Mouse (Mus musculus) G1E (cell line): ENCODE measurements around the gene Auts2. TPM values are rescaled to one million over a fixed set of nuclear protein-coding genes. Genes with fewer than 3 reads are reported as not detected.

Experiments used
- ATAC-seq: 2 replicates; pipeline ENCODE4 v1.8.0; 2016; ENCODE audit warnings: mild to moderate bottlenecking; ENCODE audit not compliant: insufficient number of reproducible peaks, poor library complexity, low FRiP score, severe bottlenecking; ENCODE audit errors: extremely low read depth
- DNase-seq: peaks from one replicate; pipeline ENCODE4 v3.0.0; 2012; ENCODE audit warnings: low spot score
- H3K27me3 ChIP-seq: 2 replicates; pipeline ENCODE4 v1.6.1; 2012; ENCODE audit warnings: mild to moderate bottlenecking, low read length, inconsistent platforms; ENCODE audit not compliant: insufficient read depth
- H3K36me3 ChIP-seq: replicated peaks from 2 replicates; pipeline ENCODE3; 2012; ENCODE audit warnings: mild to moderate bottlenecking, inconsistent platforms
- H3K4me1 ChIP-seq: 2 replicates; pipeline ENCODE4 v1.6.1; 2012; ENCODE audit warnings: low read depth, low read length, inconsistent platforms, mixed read lengths; ENCODE audit not compliant: insufficient read depth
- H3K4me3 ChIP-seq: 2 replicates; pipeline ENCODE4 v1.5.1; 2012; ENCODE audit warnings: low read depth, mild to moderate bottlenecking, inconsistent platforms, low read length, moderate library complexity, mixed read lengths
- H3K9me3 ChIP-seq: replicated peaks from 2 replicates; pipeline ENCODE4 v1.6.1; 2012; ENCODE audit warnings: inconsistent platforms
- CTCF ChIP-seq: IDR thresholded peaks from 2 replicates; pipeline ENCODE4 v1.5.1; 2012; ENCODE audit warnings: low read depth, low read length, inconsistent platforms, mixed read lengths
- GATA1 ChIP-seq: IDR thresholded peaks from 2 replicates; pipeline ENCODE4 v1.6.1; 2012; ENCODE audit warnings: borderline replicate concordance, low read length, inconsistent platforms, mixed read lengths
- GATA2 ChIP-seq: IDR thresholded peaks from 2 replicates; pipeline ENCODE4 v1.6.1; 2012; ENCODE audit warnings: low read depth, low read length, inconsistent platforms, borderline replicate concordance
- POLR2AphosphoS5 ChIP-seq: IDR thresholded peaks from 2 replicates; pipeline ENCODE4 v1.6.1; 2012; ENCODE audit warnings: low read depth, low read length, inconsistent platforms; ENCODE audit not compliant: insufficient replicate concordance
- TAL1 ChIP-seq: conservative IDR thresholded peaks from 2 replicates; pipeline ENCODE4 v1.6.1; 2012; ENCODE audit warnings: low read depth, low read length, inconsistent platforms, mixed read lengths
- polyA plus RNA-seq: library from polyadenylated mRNA; stranded (reverse); fragments of >175 nt; gene quantifications from 2 replicates; pipeline ENCODE4 v1.2.3, GENCODE M21; 2012
- total RNA-seq, 2 experiments: library from RNA; stranded (forward) in 1 of 2; stranded (reverse) in 1 of 2; fragments of 200-1000 nt in 1 of 2; fragments of >200 nt in 1 of 2; fragmentation: Nextera tagmentation in 1 of 2; gene quantifications; 2 replicates each; pipeline ENCODE4 v1.2.3; 2014 to 2017

Gene Auts2
- total and polyA plus RNA-seq, 3 experiments: 0.09 to 1.3 (median 0.90) TPM

DNA sequence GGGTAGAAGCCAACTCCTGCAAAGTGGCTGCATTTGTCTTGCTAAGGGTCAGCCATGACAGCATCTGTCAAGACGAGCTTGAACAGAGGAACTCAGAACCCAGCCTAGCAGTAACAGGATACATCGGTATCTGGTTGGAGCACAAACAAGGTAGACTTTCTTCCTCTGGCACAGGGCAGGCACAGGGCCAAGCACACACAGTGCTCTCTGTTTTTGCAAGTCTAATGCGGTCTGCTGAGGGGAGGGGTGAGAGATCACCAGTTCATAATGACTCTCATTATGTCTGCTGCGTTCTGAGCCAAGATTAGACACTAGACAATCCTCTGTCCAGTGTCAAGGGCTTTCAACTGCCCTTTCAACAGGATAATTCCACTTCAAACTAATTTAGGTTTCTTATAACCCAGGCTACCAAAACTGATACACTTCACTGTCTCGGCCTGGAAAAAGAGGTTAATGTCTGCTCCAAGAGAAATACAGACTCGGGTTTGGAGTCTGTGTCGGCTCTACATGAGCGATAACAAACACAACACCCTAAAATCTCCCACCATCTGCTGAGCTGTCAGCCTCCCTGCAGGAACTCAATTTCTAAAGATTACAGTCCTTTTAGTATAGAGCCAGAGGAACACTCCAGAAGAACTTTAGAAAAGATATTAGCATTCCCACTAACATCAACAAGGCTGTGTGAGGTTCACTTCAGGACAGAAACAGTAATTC is 313.3 kb downstream of the Auts2 start:
- TF ChIP-seq POLR2AphosphoS5 (no peak), GATA2 (no peak), GATA1 (no peak), CTCF (no peak), TAL1 (no peak)
- Histone ChIP-seq H3K36me3 (no peaks in the 10 kb centered on the region), H3K9me3 (no peaks in the 10 kb centered on the region; the same call in 1 of the 2 replicates), H3K4me3 (no peak overlapping the region), H3K27me3 (no peaks in the 10 kb centered on the region), H3K4me1 (peaks cover 12% of the 10 kb centered on the region; the same call in 1 of the 2 replicates)
- ATAC-seq (no peak), DNase-seq (no peak)

GRCm38 (mm10) chr5:132229023-132229422 is 314.1 kb downstream of the Auts2 start:
- DNase-seq (no peak), ATAC-seq (no peak)
- H3K36me3 ChIP-seq: no peaks in the 10 kb centered on the region
- H3K4me3 ChIP-seq: no peak overlapping the region
- H3K4me1 ChIP-seq: peaks cover 12% of the 10 kb centered on the region; the same call in 1 of the 2 replicates
- no peak for TF ChIP-seq GATA1
- TF ChIP-seq GATA2: no peak
- no peak for TF ChIP-seq TAL1
- TF ChIP-seq CTCF: no peak
- TF ChIP-seq POLR2AphosphoS5: no peak
- no peaks in the 10 kb centered on the region; the same call in 1 of the 2 replicates for H3K9me3 ChIP-seq
- H3K27me3 ChIP-seq: no peaks in the 10 kb centered on the region

DNA sequence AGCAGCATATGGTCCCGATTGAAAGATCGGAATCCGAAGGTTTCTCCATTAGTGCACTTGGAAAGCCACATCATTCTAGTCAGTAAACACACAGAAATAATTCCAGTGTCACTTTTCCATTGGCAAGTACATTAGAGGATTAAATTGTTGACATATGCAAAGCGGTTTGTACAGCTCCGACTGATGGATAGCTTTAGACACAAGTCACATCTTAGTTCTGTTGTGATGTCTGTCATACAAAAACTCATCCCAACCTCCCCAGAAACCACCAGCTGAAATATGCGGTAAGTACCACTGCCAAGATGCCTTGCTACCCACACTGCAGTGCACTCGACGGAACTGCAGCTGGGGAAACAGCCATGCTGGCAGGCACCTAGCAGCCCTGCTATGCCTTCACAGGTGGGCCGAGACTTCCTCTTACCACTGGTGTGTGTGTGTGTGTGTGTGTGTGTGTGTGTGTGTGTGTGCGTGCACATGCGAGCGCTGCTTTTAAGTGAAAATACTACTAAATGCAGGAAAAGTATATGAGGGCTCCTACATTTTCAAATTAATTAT is 322.7 kb downstream of the Auts2 start:
- TF ChIP-seq TAL1: no peak
- DNase-seq (no peak), ATAC-seq (no peak)
- Histone ChIP-seq H3K27me3 (no peaks in the 10 kb centered on the region), H3K36me3 (no peaks in the 10 kb centered on the region), H3K9me3 (peaks cover 2% of the 10 kb centered on the region), H3K4me3 (no peak overlapping the region), H3K4me1 (peaks cover 3% of the 10 kb centered on the region; the same call in 1 of the 2 replicates)

DNA sequence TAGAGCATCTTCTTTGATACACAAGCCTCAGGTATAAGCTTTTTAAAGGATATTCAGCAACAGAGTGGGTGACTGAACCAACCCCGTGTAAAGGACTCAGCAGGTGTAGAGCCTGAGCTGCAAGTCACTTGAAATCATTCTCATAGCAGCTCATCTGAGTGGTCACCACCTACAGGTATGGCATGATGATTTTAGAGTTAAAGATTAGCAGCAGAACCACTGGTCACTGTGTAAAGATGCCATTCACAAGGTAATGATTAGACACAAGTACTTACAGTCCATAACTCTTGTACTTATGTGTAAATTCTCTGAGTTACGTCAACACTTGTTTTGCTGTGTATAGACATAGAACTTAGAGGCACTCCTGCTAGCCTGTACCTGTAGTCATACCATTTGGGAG is 327.0 kb downstream of the Auts2 start:
- Histone ChIP-seq H3K4me3 (no peak overlapping the region), H3K36me3 (no peaks in the 10 kb centered on the region), H3K9me3 (peaks cover 2% of the 10 kb centered on the region), H3K4me1 (no peaks in the 10 kb centered on the region; the same call in 1 of the 2 replicates), H3K27me3 (no peaks in the 10 kb centered on the region)
- DNase-seq: no peak
- ATAC-seq: no peak
- TF ChIP-seq POLR2AphosphoS5 (no peak), GATA1 (no peak), CTCF (no peak), GATA2 (no peak), TAL1 (no peak)

DNA sequence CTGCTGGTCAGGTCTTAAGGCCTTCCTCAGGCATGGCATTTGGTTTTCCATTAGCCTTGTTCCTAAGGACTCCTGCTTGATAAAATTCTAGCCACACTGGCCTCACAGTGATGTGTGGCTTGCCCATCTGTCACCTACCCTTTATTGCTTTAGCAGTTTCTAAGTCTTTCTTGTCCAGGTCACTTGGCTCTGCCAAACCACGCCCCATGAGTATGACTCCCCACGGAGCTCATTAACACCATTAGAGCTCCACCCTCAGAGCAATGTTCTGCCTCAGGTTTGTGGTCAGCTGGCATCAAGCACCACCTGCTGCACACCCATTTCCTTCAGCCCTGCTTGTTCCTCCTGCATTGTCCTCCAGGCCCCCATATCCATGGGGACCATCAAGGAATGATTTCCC is 330.7 kb downstream of the Auts2 start:
- TF ChIP-seq GATA1: no peak
- no peak for TF ChIP-seq CTCF
- no peak for TF ChIP-seq GATA2
- TF ChIP-seq POLR2AphosphoS5: no peak
- no peak for TF ChIP-seq TAL1
- no peak overlapping the region for H3K4me3 ChIP-seq
- H3K9me3 ChIP-seq: no peaks in the 10 kb centered on the region
- no peaks in the 10 kb centered on the region for H3K4me1 ChIP-seq
- ATAC-seq (no peak), DNase-seq (no peak)
- H3K36me3 ChIP-seq: no peaks in the 10 kb centered on the region
- H3K27me3 ChIP-seq: no peaks in the 10 kb centered on the region

- Histone ChIP-seq H3K9me3 (no peaks in the 10 kb centered on the region), H3K36me3 (no peaks in the 10 kb centered on the region), H3K4me1 (no peaks in the 10 kb centered on the region), H3K27me3 (no peaks in the 10 kb centered on the region), H3K4me3 (no peak overlapping the region)
- TF ChIP-seq GATA2 (no peak), TAL1 (no peak), GATA1 (no peak), POLR2AphosphoS5 (no peak), CTCF (no peak)
- ATAC-seq: no peak
- DNase-seq: no peak
Observed at GRCm38 (mm10) chr5:132209694-132210093, 333.4 kb downstream of the Auts2 start.
